Mouse (Mus musculus): ENCODE data around the gene Ccdc183. TPM values are rescaled to one million over a fixed set of nuclear protein-coding genes. Genes with fewer than 3 reads are reported as not detected.

Gene Ccdc183
- polyA plus RNA-seq, 1 experiment from 2014 or later: 0.09 TPM

- no peak overlapping the region for H3K27ac ChIP-seq
- 97% methylated on average over 1 of the region's 1 CpGs for WGBS
- H3K4me3 ChIP-seq: no peak overlapping the region
- no peaks in the 10 kb centered on the region for H3K4me1 ChIP-seq
- peaks cover 98% of the 10 kb centered on the region for H3K36me3 ChIP-seq (replicated peaks)
- no peaks in the 10 kb centered on the region for H3K27me3 ChIP-seq (ENCODE audit: poor library complexity, severe bottlenecking)
- no peak for DNase-seq (ENCODE audit: extremely low spot score, low spot score)
- no peaks in the 10 kb centered on the region for H3K9me3 ChIP-seq
Measured at GRCm38 (mm10) chr2:25598749-25599148, 18.7 kb downstream of the Ccdc183 start.

DNA sequence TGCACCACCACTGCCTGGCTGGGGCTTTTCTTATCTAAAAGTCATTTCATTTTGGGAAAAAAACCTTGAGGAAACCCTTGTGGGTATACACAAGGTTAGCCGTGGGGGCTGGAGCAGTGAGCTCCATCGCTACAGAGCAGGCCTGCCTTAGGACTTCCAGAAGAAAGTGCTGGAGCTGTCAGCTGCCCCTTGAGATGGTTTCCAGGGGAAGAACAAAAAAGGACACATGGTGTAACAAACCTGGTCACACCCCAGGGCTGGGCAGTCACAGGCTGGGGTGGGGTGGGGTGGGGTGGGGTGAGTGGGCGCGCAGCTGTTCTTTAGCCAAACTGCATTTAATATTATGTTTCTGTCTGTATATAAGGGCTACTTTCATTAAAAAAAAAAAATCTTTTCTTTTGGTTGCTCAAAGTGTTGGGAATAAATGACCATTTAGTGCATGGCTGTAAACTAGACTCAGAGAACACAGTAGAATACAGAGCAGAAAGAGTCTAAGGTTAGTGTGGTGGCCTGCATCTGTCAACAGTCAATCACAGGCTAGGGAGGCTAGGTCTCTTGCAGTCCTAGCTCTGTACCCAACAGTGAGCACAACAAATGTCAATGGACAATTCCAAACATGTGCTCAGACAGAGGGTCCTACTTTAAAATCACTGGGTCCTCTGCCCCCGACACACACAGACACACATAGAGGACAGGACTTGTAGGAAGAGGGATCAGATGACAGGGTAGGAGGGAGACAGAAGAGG is 20.5 kb downstream of the Ccdc183 start:
- Histone ChIP-seq H3K9me3 (no peaks in the 10 kb centered on the region), H3K27me3 (ENCODE audit: poor library complexity, severe bottlenecking) (no peaks in the 10 kb centered on the region), H3K4me3 (no peak overlapping the region), H3K4me1 (no peaks in the 10 kb centered on the region), H3K27ac (no peak overlapping the region), H3K36me3 (replicated peaks) (peaks cover 99% of the 10 kb centered on the region)
- WGBS: 98% methylated on average over 5 of the region's 5 CpGs
- no peak for DNase-seq (ENCODE audit: extremely low spot score, low spot score)

DNA sequence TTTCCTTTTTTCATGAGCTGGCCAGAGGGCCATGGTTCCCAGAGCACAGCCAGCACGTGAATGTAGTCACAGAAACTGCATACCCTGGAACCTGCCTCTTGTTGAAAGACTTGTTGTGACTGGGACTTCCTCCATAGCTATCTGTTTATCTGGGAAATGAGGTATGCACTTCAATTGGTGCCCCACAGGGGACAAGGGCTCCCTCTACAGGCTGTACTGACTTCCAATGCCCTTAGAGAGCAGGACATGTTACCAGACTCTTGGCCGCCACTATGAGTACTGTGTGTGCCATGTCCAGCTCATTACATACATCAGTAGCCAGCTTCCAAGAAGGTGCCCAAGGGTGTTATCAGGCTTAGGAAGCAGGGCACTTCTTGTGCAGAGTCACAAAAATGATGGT is 25.6 kb downstream of the Ccdc183 start:
- Histone ChIP-seq H3K36me3 (replicated peaks) (peaks cover 99% of the 10 kb centered on the region), H3K27me3 (ENCODE audit: poor library complexity, severe bottlenecking) (no peaks in the 10 kb centered on the region), H3K4me1 (no peaks in the 10 kb centered on the region), H3K9me3 (no peaks in the 10 kb centered on the region), H3K27ac (no peak overlapping the region), H3K4me3 (no peak overlapping the region)
- WGBS: 91% methylated on average over 2 of the region's 2 CpGs
- DNase-seq (ENCODE audit: extremely low spot score, low spot score): no peak

DNA sequence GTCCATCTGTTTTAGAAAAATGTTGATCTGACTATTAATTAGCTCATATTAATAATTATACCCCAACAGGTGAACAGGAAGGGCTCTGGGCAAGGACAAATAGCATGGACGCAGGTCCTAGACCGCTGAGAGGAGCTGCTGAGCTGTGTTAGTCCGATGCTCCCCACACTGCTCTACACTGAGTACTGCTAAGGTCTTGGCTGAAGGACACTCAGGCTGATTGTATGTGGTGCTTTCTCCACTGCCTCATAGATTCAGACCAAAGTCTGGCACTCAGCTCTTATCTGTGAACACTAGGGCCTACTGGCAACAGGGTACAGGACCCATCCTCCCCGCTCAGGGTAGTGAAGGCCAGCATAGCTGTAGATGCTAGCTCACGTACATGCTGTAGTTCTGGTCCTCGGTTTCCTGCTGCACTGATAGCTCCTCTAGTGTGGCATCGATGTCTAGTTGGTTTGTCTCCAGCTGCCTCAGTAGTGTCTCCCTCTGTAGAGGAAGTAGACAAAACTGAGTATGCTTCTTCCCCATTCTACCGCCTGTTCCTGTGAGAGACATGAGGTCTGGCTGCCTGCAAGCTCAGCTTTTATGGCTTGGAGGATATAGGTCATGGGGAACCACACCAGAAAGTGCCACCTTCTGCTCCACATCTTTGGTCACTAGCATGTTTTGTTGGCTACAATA is 29.1 kb downstream of the Ccdc183 start:
- Histone ChIP-seq H3K4me1 (no peaks in the 10 kb centered on the region), H3K9me3 (no peaks in the 10 kb centered on the region), H3K4me3 (no peak overlapping the region), H3K27me3 (ENCODE audit: poor library complexity, severe bottlenecking) (no peaks in the 10 kb centered on the region), H3K36me3 (replicated peaks) (peaks cover 100% of the 10 kb centered on the region), H3K27ac (no peak overlapping the region)
- WGBS: 94% methylated on average over 8 of the region's 8 CpGs
- DNase-seq (ENCODE audit: extremely low spot score, low spot score): no peak

GRCm38 (mm10) chr2:25587290-25587689 is 30.2 kb downstream of the Ccdc183 start:
- WGBS: 94% methylated on average over 8 of the region's 8 CpGs
- Histone ChIP-seq H3K9me3 (no peaks in the 10 kb centered on the region), H3K4me1 (peaks cover 9% of the 10 kb centered on the region), H3K36me3 (replicated peaks) (peaks cover 100% of the 10 kb centered on the region), H3K4me3 (no peak overlapping the region), H3K27ac (no peak overlapping the region), H3K27me3 (ENCODE audit: poor library complexity, severe bottlenecking) (no peaks in the 10 kb centered on the region)
- DNase-seq (ENCODE audit: extremely low spot score, low spot score): no peak

- H3K9me3 ChIP-seq: no peaks in the 10 kb centered on the region
- DNase-seq (ENCODE audit: extremely low spot score, low spot score): no peak
- no peak overlapping the region for H3K27ac ChIP-seq
- H3K36me3 ChIP-seq (replicated peaks): peaks cover 83% of the 10 kb centered on the region
- H3K4me1 ChIP-seq: peaks cover 26% of the 10 kb centered on the region
- peaks cover 10% of the 10 kb centered on the region for H3K27me3 ChIP-seq (ENCODE audit: poor library complexity, severe bottlenecking)
- WGBS: 95% methylated on average over 3 of the region's 3 CpGs
- H3K4me3 ChIP-seq: no peak overlapping the region
Measured at GRCm38 (mm10) chr2:25585601-25586000, 31.9 kb downstream of the Ccdc183 start.

DNA sequence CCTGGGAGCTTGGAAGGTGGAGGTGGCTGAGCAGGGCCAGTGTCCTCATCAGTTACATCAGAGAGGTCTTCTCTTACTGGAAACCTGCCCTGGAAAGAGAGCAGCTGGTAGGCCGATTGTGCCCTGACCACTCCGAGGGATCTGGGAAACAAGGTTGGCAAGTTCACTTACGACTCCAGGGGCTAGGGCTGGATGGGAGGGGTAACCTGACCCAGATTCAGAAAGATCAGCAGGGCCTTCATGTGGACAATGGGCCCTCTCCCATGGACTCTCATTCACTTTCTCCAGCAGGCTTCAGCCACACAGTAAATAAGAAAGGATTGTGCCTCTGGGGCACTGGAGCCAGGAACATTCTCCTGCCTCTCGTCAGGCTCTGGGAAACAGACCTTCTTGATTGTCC is 32.6 kb downstream of the Ccdc183 start:
- Histone ChIP-seq H3K4me1 (peaks cover 30% of the 10 kb centered on the region), H3K4me3 (no peak overlapping the region), H3K27me3 (ENCODE audit: poor library complexity, severe bottlenecking) (peaks cover 18% of the 10 kb centered on the region), H3K27ac (no peak overlapping the region), H3K36me3 (replicated peaks) (peaks cover 75% of the 10 kb centered on the region), H3K9me3 (no peaks in the 10 kb centered on the region)
- 85% methylated on average over 4 of the region's 4 CpGs for WGBS
- no peak for DNase-seq (ENCODE audit: extremely low spot score, low spot score)

GRCm38 (mm10) chr2:25584152-25584551 is 33.3 kb downstream of the Ccdc183 start:
- H3K27me3 ChIP-seq (ENCODE audit: poor library complexity, severe bottlenecking): peaks cover 25% of the 10 kb centered on the region
- WGBS: 94% methylated on average over 3 of the region's 3 CpGs
- H3K4me1 ChIP-seq: peaks cover 37% of the 10 kb centered on the region
- H3K36me3 ChIP-seq (replicated peaks): peaks cover 68% of the 10 kb centered on the region
- no peak overlapping the region for H3K27ac ChIP-seq
- H3K4me3 ChIP-seq: no peak overlapping the region
- H3K9me3 ChIP-seq: no peaks in the 10 kb centered on the region
- no peak for DNase-seq (ENCODE audit: extremely low spot score, low spot score)

DNA sequence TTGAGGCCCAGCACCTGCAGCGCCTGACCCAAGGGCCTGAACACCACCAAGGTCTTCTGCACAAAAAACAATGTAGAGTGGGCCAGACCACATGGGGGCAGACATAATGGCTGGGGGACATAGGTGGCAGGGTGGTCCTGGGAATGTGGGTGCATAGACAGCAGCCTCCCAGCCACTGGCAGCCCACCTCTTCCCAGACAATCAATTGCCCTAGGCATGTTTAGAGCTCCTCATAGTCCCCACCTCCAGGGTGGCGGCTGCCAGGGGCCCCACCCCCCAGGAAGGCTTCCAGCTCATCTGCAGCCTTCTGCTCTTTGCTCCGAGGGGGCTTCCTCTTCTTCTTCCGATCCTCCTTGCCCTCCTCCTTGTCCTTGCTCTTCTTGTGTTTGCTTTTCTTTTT is 33.9 kb downstream of the Ccdc183 start:
- Histone ChIP-seq H3K27ac (no peak overlapping the region), H3K36me3 (replicated peaks) (peaks cover 63% of the 10 kb centered on the region), H3K27me3 (ENCODE audit: poor library complexity, severe bottlenecking) (peaks cover 31% of the 10 kb centered on the region), H3K4me1 (peaks cover 43% of the 10 kb centered on the region), H3K4me3 (no peak overlapping the region), H3K9me3 (no peaks in the 10 kb centered on the region)
- DNase-seq (ENCODE audit: extremely low spot score, low spot score): no peak
- WGBS: 80% methylated on average over 4 of the region's 4 CpGs

DNA sequence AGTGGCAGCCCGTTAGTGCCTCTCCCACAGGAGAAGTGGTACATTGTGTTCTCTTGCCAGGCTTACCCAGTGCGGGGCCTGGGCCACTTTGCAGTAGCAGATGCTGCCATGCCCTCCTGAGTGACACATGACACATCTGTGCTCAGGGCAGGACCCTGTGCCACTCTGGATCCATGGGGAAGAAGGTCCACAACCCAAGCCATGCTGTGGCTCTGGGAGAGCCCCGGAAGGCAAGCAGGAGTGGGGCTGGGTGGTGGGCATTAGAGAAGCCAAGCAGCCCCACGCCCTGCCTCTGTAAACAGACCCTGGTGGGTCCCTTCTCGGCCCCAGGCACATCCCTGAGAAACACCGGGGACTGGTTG is 34.4 kb downstream of the Ccdc183 start:
- no peaks in the 10 kb centered on the region for H3K9me3 ChIP-seq
- no peak overlapping the region for H3K27ac ChIP-seq
- 87% methylated on average over 6 of the region's 6 CpGs for WGBS
- no peak overlapping the region for H3K4me3 ChIP-seq
- H3K4me1 ChIP-seq: peaks cover 48% of the 10 kb centered on the region
- DNase-seq (ENCODE audit: extremely low spot score, low spot score): no peak
- peaks cover 58% of the 10 kb centered on the region for H3K36me3 ChIP-seq (replicated peaks)
- H3K27me3 ChIP-seq (ENCODE audit: poor library complexity, severe bottlenecking): peaks cover 35% of the 10 kb centered on the region

- 70% methylated on average over 12 of the region's 12 CpGs for WGBS
- no peaks in the 10 kb centered on the region for H3K9me3 ChIP-seq
- no peak for DNase-seq (ENCODE audit: extremely low spot score, low spot score)
- H3K27ac ChIP-seq: no peak overlapping the region
- H3K4me1 ChIP-seq: peaks cover 53% of the 10 kb centered on the region
- no peak overlapping the region for H3K4me3 ChIP-seq
- peaks cover 53% of the 10 kb centered on the region for H3K36me3 ChIP-seq (replicated peaks)
- peaks cover 40% of the 10 kb centered on the region for H3K27me3 ChIP-seq (ENCODE audit: poor library complexity, severe bottlenecking)
Measured at GRCm38 (mm10) chr2:25582466-25583119, 34.9 kb downstream of the Ccdc183 start.

GRCm38 (mm10) chr2:25581901-25582301 is 35.6 kb downstream of the Ccdc183 start:
- Histone ChIP-seq H3K9me3 (no peaks in the 10 kb centered on the region), H3K36me3 (replicated peaks) (peaks cover 46% of the 10 kb centered on the region), H3K27me3 (ENCODE audit: poor library complexity, severe bottlenecking) (peaks cover 47% of the 10 kb centered on the region), H3K4me1 (peaks cover 60% of the 10 kb centered on the region), H3K4me3 (peak overlapping the region; percentile 42; the same call in 1 of the 2 replicates), H3K27ac (no peak overlapping the region)
- DNase-seq (ENCODE audit: extremely low spot score, low spot score): no peak
- 44% methylated on average over 6 of the region's 6 CpGs for WGBS

GRCm38 (mm10) chr2:25581294-25581864 is 36.1 kb downstream of the Ccdc183 start, which contains the start of gene Ajm1:
Gene Ajm1 (minus strand): TSS chr2:25581757.
- Histone ChIP-seq H3K9me3 (no peaks in the 10 kb centered on the region), H3K4me3 (peak within 1 kb of the TSS; percentile 42), H3K4me1 (peaks cover 62% of the 10 kb centered on the region), H3K36me3 (replicated peaks) (peaks cover 41% of the 10 kb centered on the region), H3K27me3 (ENCODE audit: poor library complexity, severe bottlenecking) (peaks cover 52% of the 10 kb centered on the region), H3K27ac (no peak within 1 kb of the TSS)
- 9% methylated on average over 19 of the region's 19 CpGs for WGBS
- DNase-seq (ENCODE audit: extremely low spot score, low spot score): peak; percentile 71
